Mouse (Mus musculus) embryonic fibroblast, embryonic 13.5 days (primary cell): ENCODE measurements around the gene Ago3. TPM values are rescaled to one million over a fixed set of nuclear protein-coding genes. Genes with fewer than 3 reads are reported as not detected.

ENCODE experiments used
- H3K27ac ChIP-seq: 2 replicates; pipeline ENCODE4 v1.5.1; 2012; ENCODE audit warnings: low read length, control low read depth, inconsistent platforms; ENCODE audit not compliant: insufficient read depth
- H3K4me1 ChIP-seq: 2 replicates; pipeline ENCODE4 v1.6.1; 2011; ENCODE audit warnings: low read length; ENCODE audit not compliant: control insufficient read depth, insufficient read depth
- H3K4me3 ChIP-seq: 2 replicates; pipeline ENCODE4 v1.5.1; 2011; ENCODE audit warnings: mild to moderate bottlenecking, control low read depth, low read length; ENCODE audit not compliant: insufficient read depth
- CTCF ChIP-seq: IDR thresholded peaks from 2 replicates; pipeline ENCODE4 v1.5.1; 2011; ENCODE audit warnings: mild to moderate bottlenecking, control low read depth, low read length, moderate library complexity, borderline replicate concordance; ENCODE audit not compliant: insufficient read depth
- POLR2A ChIP-seq: IDR thresholded peaks from 2 replicates; pipeline ENCODE4 v1.6.1; 2011; ENCODE audit warnings: low read depth, mild to moderate bottlenecking, control low read depth, low read length, moderate library complexity
- polyA plus RNA-seq: library from polyadenylated mRNA; stranded (reverse); fragments of >200 nt; gene quantifications from 2 replicates; pipeline ENCODE4 v1.2.4, GENCODE M21; 2011; ENCODE audit warnings: low read depth; ENCODE audit not compliant: missing spikeins, insufficient read length

Ago3 gene
- polyA plus RNA-seq, 1 experiment = 18.0 TPM

DNA sequence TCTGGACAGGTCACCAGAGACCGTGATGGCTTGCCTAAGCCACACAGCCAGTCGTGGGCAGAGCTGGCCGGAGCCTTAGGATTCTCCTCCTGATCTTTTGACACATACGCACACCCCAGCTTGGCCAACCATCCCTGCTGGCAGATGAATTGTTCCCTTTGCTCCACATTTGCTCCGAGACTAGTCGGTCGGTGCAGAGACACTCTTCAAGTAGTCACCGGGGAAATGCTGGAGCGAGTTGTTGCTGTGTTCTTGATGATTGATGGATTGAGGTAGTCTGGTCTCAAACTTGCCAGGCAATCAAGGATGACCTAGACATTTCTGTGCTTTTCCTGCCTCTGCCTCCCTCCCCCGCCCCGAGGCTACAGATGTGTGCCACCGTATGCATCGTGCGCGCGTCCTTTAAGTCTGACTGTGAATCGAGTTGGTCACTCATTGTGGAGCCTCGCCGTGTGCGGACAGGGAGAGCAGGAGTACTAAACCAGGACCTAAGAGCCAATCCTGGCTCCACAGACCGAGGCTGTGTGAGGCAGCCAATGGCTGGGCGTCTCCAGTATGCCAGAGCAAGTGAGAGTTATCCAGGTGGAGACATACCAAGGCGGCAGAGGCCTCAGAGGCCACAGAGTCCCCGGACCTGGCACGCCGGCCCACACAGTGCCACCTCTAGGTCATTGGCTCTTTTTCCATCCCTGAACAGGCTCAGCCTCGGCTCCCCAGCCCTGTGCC is 127.6 kb downstream of the Ago3 start:
- Histone ChIP-seq H3K27ac (peak overlapping the region; percentile 7; the same call in 1 of the 2 replicates), H3K4me1 (peaks cover 3% of the 10 kb centered on the region), H3K4me3 (no peak overlapping the region)
- TF ChIP-seq CTCF = no peak
- no peak for TF ChIP-seq POLR2A

DNA sequence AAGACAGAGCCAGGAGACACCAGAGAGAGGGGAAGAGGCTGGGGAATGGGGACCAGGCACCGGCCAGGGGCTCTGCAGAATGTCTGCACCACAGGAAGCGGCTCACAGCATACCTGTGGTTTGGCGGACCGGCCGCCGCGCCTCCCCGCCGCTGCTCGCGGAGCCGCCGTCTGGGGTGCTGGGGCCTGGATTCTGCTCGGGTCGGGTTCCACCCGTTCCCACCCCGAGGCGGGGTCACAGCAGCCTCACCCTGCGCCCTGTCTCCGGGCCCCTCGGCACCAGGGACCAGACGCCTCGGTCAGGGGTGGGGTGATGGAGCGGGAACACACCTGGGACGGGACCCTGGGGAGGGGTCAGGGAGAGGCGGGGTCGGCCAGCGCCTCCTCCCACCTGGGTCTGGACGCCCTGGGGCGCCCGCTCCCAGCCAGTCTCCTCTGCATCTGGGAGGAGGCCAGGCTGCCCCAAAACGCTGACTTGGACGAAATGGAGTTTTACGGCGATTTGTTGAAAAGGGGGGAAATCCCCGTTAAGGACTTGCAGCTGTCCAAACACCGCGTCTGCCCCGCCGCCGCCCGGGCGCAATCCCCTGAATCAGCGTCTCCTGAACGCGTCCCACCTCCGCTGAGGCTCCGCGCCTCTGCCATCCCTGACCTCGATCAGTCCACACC is 128.3 kb downstream of the Ago3 start:
- Histone ChIP-seq H3K27ac (peak overlapping the region; percentile 37; the same call in 1 of the 2 replicates), H3K4me3 (0 out of 2 replicates have a peak overlapping the region, but pooled peaks have one; percentile 1), H3K4me1 (peaks cover 3% of the 10 kb centered on the region)
- TF ChIP-seq POLR2A = no peak; the same call in 1 of the 2 replicates
- no peak for TF ChIP-seq CTCF

DNA sequence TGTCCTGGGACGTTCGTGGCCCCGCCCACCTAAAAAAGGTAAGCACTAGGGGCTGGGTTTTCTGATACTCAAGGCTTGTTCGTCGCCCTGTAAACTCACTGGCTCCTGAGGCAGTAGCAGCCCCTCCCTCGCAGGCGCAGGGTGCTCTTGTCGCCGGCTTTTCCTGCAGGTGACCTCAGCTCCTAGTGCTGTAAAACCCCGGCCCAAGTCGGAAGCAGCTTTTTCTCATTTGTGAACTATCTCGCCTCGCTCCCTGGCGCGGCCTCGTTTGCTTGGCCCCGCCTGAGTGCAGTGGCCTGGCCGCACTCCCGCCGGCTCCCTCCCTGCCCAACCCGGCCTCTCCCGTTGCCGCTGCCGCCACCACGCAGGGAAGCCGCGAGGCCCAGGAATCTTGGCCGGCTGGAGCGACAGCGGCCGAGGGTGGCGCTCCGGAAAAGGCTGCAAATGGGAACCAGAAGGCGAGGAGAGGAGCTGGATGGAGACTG is 132.7 kb downstream of the Ago3 start:
- peaks cover 3% of the 10 kb centered on the region for H3K4me1 ChIP-seq
- no peak overlapping the region for H3K4me3 ChIP-seq
- H3K27ac ChIP-seq = peak overlapping the region; percentile 1; the same call in 1 of the 2 replicates
- TF ChIP-seq CTCF (no peak), POLR2A (no peak)

- Histone ChIP-seq H3K27ac (no peak overlapping the region), H3K4me3 (no peak overlapping the region), H3K4me1 (peaks cover 3% of the 10 kb centered on the region)
- TF ChIP-seq CTCF (no peak), POLR2A (no peak)
Observed at GRCm38 (mm10) chr4:126295937-126296336, 133.4 kb downstream of the Ago3 start.

- Histone ChIP-seq H3K4me3 (no peak overlapping the region), H3K4me1 (no peaks in the 10 kb centered on the region), H3K27ac (no peak overlapping the region)
- no peak for TF ChIP-seq CTCF
- no peak for TF ChIP-seq POLR2A
Observed at GRCm38 (mm10) chr4:126295152-126295551, 134.2 kb downstream of the Ago3 start.

DNA sequence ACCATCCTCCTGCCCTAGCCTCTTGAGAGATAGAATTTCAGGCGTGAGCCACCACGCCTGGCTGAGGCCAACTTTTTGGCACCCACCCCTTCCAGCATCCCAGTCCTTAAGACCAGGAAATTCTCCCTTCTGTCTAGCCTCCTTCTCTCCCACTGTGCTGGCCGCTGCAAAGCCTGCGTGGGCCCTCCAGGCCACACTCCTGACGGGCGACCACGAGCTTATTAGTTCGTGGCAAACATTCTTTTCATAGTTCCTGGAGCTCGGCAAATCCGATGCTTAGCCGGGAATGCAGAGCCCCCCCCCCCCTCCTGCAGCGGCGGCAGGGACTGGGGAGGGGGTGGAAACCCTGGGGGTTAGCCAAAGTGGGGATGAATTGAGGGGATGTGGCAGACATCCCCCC is 138.2 kb downstream of the Ago3 start:
- TF ChIP-seq POLR2A (no peak), CTCF (no peak)
- no peaks in the 10 kb centered on the region for H3K4me1 ChIP-seq
- H3K4me3 ChIP-seq = no peak overlapping the region
- 0 out of 2 replicates have a peak overlapping the region, but pooled peaks have one; percentile 7 for H3K27ac ChIP-seq

DNA sequence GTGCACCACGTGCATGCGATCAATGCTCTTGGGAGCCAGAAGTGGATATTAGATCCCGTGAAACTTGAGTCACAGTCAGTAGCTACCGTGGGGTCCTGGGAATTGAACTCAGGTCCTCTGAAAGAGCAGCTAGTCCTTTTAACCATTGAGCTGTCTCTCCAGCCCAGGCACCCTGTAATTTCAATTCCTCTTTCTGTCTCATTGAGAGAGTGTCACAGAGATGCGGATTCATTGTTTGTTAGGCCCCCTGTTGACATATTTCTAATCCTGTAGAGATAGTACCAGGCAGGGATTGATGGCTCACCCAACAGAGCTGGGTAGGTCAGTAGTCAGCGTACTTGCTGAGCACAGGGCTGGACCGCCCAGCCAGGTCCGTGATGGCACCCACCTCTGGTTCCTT is 139.0 kb downstream of the Ago3 start:
- Histone ChIP-seq H3K4me3 (no peak overlapping the region), H3K4me1 (no peaks in the 10 kb centered on the region), H3K27ac (no peak overlapping the region)
- TF ChIP-seq POLR2A (no peak), CTCF (no peak)

GRCm38 (mm10) chr4:126288085-126288666 is 141.2 kb downstream of the Ago3 start:
- Histone ChIP-seq H3K4me3 (no peak overlapping the region), H3K4me1 (no peaks in the 10 kb centered on the region), H3K27ac (no peak overlapping the region)
- TF ChIP-seq POLR2A = no peak
- no peak for TF ChIP-seq CTCF

GRCm38 (mm10) chr4:126287302-126287995 is 141.9 kb downstream of the Ago3 start:
- H3K4me1 ChIP-seq = no peaks in the 10 kb centered on the region
- H3K4me3 ChIP-seq = no peak overlapping the region
- TF ChIP-seq POLR2A = no peak
- H3K27ac ChIP-seq = no peak overlapping the region
